Mouse (Mus musculus): ENCODE measurements around the gene Macrod2. TPM values are rescaled to one million over a fixed set of nuclear protein-coding genes. Genes with fewer than 3 reads are reported as not detected.

The Macrod2 gene
- total RNA-seq, 2 experiments from 2014 or later, result 14.0 to 18.0 TPM

DNA sequence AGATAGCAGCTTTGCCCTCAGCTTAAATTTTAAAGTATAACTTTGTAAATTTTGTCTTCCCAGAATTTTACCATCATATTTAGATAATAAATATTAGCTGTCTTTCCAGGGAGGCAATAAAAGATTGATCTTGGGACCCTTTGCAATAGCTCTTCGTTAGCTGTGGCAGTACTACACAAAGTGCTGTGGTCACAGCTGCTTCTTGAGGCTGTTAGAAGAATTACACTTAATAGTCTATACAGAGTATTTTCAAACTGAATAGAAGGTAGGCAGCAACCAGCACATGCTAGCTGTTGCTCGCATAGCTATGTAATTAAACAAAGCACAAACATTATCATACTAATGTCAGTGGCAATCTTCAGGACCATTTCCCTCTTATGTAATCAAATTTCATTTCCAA is 1856.4 kb downstream of the Macrod2 start:
- no peak for DNase-seq
- intact Hi-C loops (cut with DNase I), result loop anchor here (10.0 kb wide), 1 partner anchor 553 kb away; no protein-coding TSS in a partner anchor

GRCm38 (mm10) chr2:142253913-142254312 is 1858.8 kb downstream of the Macrod2 start:
- DNase-seq, result peak; percentile 10 to 15
- intact Hi-C loops (cut with DNase I), result loop anchor here (10.0 kb wide), 1 partner anchor 551 kb away; no protein-coding TSS in a partner anchor

DNA sequence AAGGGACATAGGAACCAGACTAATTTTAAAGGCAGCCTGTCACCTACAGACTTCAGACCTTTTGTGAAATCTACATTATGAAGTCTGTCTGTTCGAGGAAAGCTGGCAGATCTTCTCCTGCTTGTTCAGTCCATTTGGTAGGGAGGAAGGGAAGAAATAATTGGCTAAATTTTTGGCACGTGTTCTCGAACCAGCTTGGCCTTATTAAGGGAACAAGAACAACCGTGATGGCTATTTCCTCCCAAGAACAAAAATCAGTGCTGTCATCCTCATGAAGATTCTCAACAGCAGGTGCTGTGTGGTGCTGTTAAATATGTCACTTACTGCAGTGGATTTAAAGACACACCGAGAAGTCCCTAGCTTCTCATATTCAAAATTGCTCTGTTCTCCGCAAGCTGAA is 1859.5 kb downstream of the Macrod2 start:
- intact Hi-C loops (cut with DNase I), result loop anchor here (10.0 kb wide), 1 partner anchor 550 kb away; no protein-coding TSS in a partner anchor
- DNase-seq, result no peak

DNA sequence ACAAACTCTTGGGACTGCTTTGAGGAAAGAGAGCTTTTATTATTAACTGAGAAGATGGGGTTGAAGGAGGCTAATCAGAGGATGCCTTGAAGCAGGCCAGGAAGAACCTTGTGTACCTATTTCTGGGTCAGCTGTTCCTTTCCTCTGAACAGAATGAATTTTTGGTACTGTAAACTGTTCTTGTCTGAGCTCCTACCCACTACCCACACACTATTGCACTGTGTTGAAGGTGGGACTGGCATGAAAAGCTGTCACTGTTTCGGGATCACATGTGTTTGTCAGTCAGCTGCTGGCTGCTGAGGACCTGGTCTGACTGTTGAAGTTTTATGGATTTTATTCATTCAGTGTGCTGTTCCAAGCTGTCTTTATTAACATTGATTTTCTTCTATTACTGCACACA is 1862.4 kb downstream of the Macrod2 start:
- intact Hi-C loops (cut with DNase I), result loop anchor here (10.0 kb wide), 1 partner anchor 547 kb away; no protein-coding TSS in a partner anchor
- no peak for DNase-seq

DNA sequence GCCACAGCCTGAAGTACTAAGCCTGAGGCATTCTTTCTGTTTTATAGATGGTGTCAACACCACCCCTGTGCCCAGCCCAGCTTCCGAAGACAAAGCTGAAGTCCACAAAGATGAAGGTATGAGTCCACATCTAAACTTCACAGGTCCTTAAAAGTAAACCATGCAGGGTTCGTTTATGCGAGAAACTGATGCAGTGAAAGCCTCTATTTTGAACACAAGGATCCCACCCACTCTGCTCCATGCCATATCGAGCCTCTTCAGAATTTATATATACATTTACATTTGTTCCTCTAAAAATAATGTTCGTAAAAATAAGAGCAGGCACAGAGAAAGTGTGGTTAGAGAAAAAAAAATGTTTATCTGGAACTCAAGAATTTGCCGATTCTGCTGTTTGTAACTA is 1865.9 kb downstream of the Macrod2 start:
- no peak for DNase-seq
- intact Hi-C loops (cut with DNase I), result no loop called here

DNA sequence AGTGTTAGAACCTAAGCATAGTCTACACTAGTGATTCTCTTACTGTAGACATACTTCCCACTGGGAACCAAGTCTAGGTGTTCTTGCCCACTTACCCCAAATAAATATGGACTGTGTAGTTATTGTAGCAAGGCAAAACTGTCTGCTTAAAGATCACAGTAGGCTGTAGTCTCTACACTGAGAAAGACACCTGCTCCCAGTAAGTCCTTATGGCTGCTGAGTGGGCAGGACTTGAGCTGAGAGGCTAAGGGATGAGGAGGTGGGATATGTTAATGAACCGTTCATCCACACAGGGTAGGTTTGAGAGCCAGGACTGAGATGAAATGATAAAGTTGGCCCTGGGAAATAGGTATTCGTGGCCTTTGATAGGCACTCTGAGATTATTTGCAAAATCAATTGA is 1869.6 kb downstream of the Macrod2 start:
- no peak for DNase-seq
- intact Hi-C loops (cut with DNase I), result no loop called here

- DNase-seq, result no peak
- intact Hi-C loops (cut with DNase I), result no loop called here
Measured at GRCm38 (mm10) chr2:142267836-142268235, 1872.7 kb downstream of the Macrod2 start.

- no peak for DNase-seq
- intact Hi-C loops (cut with DNase I), result no loop called here
Measured at GRCm38 (mm10) chr2:142286761-142287160, 1891.7 kb downstream of the Macrod2 start.

DNA sequence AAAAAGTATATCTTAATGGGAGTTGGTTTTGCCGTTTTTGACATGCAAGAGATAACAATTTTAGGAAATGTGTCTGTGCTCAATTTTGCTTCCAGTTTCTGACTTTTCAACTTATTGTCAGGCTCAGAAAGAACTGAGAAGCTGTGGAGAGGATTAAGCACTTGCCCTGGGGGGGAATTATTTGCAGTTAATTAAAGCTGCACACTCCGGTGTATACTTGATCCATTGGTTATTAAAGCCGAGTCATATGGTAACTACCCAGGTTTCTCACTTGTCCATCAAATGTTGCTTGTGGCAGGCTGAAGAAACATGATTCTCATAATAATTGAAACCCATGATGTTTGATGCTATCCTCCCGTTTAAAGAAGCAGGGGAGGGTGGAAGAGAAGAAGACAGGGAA is 1899.7 kb downstream of the Macrod2 start:
- no peak for DNase-seq
- intact Hi-C loops (cut with DNase I), result no loop called here

GRCm38 (mm10) chr2:142303098-142303911 is 1908.2 kb downstream of the Macrod2 start:
- intact Hi-C loops (cut with DNase I), result no loop called here
- DNase-seq, result no peak

DNA sequence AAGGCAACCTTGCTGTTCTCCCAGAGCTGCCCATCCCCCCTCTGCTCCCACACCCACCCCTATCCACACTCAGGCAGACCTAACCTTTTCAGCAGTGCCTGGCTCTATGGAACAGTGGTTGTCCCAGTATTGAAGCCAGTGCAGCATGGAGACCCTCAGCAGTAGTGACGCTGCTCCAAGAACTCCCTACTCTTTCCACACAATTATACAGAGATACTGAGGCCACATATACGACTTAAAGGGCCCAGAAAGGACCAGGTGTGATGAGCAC is 1908.7 kb downstream of the Macrod2 start:
- intact Hi-C loops (cut with DNase I), result no loop called here
- DNase-seq, result no peak

- no peak for DNase-seq
- intact Hi-C loops (cut with DNase I), result no loop called here
Measured at GRCm38 (mm10) chr2:142323158-142323557, 1928.0 kb downstream of the Macrod2 start.

DNA sequence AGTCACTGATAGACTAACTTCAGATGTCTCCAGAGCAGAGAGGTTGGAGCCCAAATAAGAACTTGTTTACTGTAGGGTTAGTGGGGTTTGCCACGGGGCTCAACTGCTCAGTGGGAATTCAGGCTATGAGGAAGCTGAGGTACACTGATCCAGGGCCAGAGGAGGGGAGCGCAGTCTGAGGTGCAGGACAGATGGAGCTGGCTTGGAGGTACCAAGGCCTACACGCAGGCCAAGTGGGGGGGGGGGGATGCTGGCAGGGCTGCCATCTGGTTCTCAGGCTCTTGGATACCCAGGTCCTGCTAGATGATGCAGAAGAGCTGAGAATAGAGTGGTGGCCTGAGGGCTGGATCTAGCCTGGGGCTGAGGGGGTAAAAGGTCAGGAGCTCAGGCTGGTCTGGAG is 1931.6 kb downstream of the Macrod2 start:
- intact Hi-C loops (cut with DNase I), result no loop called here
- DNase-seq, result no peak

GRCm38 (mm10) chr2:142329761-142330160 is 1934.7 kb downstream of the Macrod2 start:
- DNase-seq, result no peak
- intact Hi-C loops (cut with DNase I), result no loop called here

DNA sequence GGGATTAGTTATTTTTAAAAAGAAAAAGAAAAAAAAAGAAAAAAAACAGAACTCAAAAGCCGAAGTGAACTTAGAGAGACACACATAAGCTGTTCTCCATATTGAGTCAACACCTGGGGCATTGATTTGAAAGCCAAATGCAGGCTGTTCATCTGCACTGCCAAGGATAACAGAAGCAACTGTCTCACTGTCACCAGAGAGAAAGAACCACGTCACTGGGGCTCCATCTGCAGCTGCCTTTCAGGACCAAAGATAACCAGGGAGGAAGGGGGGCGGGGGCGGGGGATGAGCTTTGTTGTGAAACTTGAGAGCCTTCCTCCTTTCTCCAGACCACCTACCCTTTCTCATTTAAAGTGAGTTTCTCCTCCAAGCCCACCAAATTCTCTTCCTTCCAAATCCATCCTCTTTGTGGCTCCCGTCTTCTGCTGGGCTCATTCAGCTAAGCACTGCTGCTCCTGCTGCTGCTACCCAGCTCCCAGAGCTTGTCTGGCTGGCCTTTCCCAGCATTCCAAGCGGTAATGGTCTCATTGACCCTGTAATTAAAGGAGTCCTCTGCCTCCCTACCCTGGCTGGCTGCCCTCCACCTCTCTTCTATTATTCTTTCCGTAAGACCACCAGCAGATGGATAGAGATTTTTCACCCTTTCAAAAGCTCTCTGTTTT is 1939.5 kb downstream of the Macrod2 start:
- intact Hi-C loops (cut with DNase I), result no loop called here

GRCm38 (mm10) chr2:142335103-142335999 is 1940.2 kb downstream of the Macrod2 start:
- DNase-seq, result no peak
- intact Hi-C loops (cut with DNase I), result no loop called here

More for the DNA sequence above, 1939.5 kb downstream of the Macrod2 start:
- no peak for DNase-seq

DNA sequence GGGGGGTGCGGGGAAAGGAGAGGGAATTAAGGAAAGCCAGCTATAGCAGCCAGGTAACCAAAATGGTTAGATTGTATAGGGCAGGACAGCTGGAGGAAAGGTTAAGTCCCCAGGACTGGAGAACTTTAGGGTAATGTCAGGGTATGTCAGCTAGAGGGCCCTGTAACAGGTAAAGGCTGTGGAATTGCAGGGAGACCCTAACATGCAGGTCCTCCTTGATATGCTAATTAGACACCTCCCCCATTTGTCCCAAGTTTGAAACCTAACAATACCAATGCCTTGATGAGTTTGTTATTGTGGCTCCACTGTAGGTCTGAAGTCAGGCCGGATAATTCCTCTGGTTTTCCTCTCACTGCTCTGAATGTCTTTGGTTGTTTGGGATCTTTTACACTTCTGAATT is 1948.9 kb downstream of the Macrod2 start:
- DNase-seq, result no peak
- intact Hi-C loops (cut with DNase I), result no loop called here

GRCm38 (mm10) chr2:142344758-142345157 is 1949.6 kb downstream of the Macrod2 start:
- no peak for DNase-seq
- intact Hi-C loops (cut with DNase I), result no loop called here

GRCm38 (mm10) chr2:142349805-142350204 is 1954.7 kb downstream of the Macrod2 start:
- intact Hi-C loops (cut with DNase I), result no loop called here
- no peak for DNase-seq

DNA sequence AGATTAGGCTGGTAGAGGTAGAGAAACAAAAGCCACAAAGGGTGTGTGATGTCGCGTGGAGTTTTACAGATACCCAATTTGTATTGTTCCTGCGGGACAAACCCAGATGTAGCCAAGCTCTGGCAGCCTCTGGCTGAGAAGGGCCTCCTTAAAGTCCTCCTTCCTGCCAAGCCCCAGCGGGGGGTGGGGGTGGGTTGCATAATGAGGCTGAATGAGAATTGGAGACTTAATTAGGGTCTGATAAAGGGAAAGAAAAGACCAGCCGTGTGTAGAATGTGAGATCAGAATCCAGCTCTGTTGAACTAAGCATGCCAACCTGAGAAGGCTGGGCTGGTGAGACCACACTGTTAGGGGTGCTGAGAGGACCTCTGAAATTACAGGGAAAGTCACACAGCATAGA is 1967.8 kb downstream of the Macrod2 start:
- intact Hi-C loops (cut with DNase I), result no loop called here
- no peak for DNase-seq

GRCm38 (mm10) chr2:142373978-142374377 is 1978.9 kb downstream of the Macrod2 start:
- intact Hi-C loops (cut with DNase I), result no loop called here
- DNase-seq, result no peak

Measured in gastrocnemius, postnatal 36 days (tissue).